Mouse (Mus musculus): Measurements from ENCODE around the gene Gm614.

The Gm614 gene

GRCm38 (mm10) chrX:101263892-101264291 is at the start of gene Gm614:
Gene Gm614, minus strand, starts transcription at chrX:101263992.
- no peak for DNase-seq

DNA sequence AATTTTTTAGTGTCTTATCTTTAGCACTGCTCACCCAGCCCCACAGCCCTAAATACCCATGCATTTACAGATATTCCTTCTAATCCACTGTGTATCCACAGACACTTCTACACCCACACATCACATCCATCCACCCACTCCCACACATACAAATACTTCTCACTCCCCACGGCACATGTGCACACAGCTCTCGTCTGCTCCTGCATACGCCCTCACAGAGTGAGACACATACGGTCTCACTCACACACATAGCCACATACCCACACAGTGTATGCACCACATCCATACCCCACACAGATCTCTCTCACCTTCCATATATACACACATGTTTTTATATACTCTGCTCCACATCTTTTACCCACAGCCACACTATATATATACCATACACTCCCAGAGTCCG is 45.5 kb upstream of the Gm614 start:
- no peak for DNase-seq

GRCm38 (mm10) chrX:101304646-101305045 is 40.9 kb upstream of the Gm614 start:
- peak; percentile 65 to 76 for DNase-seq

DNA sequence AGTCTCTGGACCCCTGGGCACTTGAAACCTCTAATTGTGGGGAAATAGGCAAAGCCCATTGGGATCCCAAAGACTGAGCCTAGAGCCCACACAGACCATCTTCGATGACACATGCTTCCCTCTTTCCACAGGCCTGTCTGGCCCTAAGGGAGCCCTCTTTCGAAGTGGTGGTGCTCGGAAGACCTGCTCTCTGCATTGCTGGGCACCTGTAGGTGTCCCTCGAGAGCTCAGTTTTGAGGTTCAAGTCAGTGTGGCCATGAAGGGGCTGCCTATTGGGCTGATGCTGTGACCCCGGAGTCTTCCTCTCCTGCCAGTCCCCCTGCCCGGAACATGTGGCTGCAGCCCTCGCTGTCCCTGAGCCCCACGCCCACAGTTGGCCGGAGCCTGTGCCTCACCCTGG is 37.9 kb upstream of the Gm614 start:
- DNase-seq = peak; percentile 44 to 48

DNA sequence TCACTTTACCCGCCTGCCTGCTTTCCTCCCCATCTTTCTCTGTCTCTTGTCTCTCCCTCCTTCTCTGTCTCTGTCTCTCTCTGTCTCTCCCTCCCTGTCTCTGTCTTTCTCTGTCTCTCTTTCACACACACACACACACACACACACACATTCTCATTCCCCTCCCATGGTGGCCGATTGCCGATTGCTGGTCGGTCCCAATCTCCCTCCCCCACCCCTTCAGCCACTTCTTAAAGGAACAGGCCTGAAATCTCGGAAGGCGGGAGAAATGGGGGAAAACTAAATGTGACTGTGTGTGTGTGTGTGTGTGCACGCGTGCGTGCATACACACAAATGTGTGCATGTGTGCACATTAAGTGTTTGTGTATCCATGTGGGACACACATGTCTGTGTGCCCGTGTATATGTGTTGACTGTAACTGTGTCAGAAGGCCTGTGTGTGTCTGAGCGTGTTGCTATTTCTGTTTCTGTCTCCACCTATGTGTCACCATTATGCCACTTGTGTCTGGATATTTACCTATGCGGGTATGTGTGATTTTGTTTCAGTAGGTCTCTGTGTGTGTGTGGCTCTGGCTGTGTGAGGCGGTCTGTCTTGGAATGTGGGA is 36.7 kb upstream of the Gm614 start:
- peak in 1 of 2 experiments; percentile 56 for DNase-seq

- no peak for DNase-seq
These were observed 36.0 kb upstream of the Gm614 start for GRCm38 (mm10) chrX:101299473-101300426.

GRCm38 (mm10) chrX:101299055-101299454 is 35.3 kb upstream of the Gm614 start, which contains the start of gene Nlgn3:
Gene Nlgn3, plus strand, starts transcription at chrX:101299168.
- DNase-seq = peak; percentile 66 to 85

- DNase-seq = no peak
These were observed 26.3 kb upstream of the Gm614 start for GRCm38 (mm10) chrX:101290111-101290510.

DNA sequence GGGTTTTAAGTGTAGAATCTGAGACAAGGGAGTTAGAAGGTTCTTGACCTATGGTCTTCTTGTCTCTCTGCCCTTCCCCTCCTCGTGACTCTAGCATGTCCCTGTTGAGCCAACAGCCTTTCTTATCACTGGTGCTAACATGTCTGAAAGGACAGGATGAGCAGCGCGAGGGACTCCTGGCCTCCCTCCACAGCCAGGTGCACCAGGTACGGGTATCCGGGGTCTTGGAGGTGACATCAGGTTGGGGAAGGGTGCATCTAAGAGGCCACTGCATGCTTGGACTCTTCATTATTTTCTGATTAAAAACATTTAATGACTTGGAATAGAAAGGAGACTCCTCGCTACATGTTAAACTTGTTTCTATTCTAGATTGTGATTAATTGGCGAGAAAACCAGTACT is 25.2 kb upstream of the Gm614 start:
- no peak for DNase-seq

GRCm38 (mm10) chrX:101288432-101288831 is 24.6 kb upstream of the Gm614 start:
- DNase-seq = no peak

DNA sequence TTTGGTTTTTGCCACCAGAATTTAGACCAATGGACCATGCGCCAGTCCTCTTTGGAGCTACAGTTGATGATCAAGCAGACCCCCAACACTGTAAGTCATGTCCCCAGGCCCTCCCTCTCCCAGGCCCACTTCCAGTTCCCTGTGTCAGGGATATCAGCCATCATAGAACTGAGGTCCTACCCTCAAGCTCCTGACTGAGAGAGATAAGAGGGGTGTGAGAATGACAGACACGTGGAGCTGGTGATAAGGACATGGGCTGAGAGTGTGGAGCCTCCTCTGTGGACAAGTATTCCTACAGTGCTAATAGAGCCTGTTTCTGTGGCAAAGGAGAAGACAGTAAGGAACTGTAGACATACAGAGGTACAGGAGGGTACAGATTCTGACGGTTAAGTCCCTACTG is 23.8 kb upstream of the Gm614 start:
- no peak for DNase-seq

DNA sequence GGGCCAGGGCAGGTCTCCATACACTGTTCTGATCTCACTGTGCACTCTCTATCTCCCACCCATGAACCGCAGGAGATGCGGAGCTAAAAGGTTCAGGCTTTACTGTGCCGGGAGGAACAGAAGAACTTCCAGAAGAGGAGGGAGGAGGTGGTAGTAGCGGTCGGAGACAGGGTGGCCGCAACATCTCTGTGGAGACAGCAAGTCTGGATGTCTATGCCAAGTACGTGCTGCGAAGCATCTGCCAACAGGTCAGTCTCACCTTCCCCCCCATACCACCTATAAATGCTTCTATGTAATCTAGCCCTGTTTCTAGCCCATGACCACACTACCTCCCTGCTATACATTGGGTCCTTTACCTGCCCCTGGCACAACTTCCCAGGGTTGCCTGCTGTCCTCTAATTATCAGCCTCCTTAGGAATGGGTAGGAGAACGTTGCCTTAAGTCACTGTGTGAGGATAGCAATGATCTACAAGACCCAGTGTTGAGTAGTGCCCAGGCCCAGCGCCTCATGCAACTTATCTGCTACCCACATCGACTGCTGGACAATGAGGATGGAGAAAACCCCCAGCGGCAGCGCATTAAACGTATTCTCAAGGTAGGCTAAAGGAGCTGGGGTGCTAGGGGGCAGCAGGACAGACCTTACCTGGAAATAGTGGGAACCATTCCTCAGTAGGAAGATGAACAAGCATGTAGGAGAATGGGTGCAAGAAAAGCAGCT is 22.3 kb upstream of the Gm614 start:
- no peak for DNase-seq

GRCm38 (mm10) chrX:101285534-101285933 is 21.7 kb upstream of the Gm614 start:
- peak; percentile 66 to 78 for DNase-seq

- DNase-seq = no peak
These were observed 19.0 kb upstream of the Gm614 start for GRCm38 (mm10) chrX:101282813-101283212.

DNA sequence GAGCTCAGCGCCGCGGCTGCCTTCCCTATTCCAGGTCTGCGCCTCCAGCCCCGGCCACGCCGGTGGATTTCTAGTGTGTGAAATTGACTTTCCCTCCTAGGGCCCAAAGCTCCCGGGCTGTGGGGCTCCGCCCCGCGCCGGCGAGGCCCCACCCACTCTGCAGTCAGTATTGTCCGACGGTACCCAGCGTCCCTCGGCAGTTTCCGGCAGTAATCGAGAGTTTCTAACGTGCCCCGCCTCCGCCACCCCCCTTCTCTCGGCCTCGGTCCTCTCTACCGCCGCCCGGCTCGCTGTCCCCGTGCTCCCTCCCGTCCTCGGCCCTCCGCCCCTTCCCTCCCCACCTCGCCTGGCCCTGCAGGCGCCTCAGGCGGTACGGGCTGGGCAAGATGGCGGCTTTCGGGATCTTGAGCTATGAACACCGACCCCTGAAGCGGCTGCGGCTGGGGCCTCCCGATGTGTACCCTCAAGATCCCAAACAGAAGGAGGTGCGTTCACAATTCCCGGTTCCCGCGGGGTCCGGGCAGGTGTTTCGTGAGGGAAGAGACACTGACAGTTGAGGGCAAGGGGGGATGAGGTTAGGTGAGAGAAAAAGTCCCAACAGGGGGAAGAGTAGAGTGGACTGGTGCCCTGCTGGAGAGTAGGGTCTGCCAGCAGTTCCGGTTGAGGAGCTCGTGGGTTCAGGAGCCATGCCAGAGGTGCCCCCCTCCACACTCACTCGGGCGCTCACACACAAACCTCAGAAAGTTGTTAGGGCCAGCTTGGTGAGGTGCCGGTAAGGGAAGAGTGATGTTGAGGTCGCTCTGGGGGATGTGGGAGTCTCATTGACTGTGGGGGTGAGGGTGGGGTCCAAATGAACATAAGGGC is 10.3 kb upstream of the Gm614 start, which contains the start of gene Med12:
Gene Med12, plus strand, starts transcription at position 156 of the 864 bp plus-strand sequence.
- DNase-seq = peak; percentile 88 to 94

DNA sequence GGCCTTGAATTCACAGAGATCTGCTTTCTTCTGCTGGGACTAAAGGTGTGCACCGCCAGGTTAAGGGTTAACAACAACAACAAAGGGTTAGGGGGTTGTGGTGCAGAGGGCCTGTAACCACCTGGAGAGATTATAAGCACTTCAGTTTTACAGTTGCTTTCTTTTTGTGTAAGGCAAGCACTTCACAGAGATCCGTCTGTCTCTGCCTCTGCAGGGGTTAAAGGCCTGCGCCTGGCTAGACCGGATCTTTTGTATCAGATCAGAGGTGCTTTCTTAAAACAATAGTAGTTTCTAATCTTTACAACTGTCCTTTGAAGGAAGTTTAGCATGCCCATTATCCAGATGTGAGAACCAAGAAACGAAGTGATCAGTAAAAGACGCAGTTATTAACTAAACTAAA is 9.6 kb upstream of the Gm614 start:
- DNase-seq = no peak

GRCm38 (mm10) chrX:101268755-101269124 is 4.9 kb upstream of the Gm614 start, which contains the start of gene Gm20489:
Gene Gm20489, minus strand, starts transcription at chrX:101269023.
- no peak for DNase-seq

DNA sequence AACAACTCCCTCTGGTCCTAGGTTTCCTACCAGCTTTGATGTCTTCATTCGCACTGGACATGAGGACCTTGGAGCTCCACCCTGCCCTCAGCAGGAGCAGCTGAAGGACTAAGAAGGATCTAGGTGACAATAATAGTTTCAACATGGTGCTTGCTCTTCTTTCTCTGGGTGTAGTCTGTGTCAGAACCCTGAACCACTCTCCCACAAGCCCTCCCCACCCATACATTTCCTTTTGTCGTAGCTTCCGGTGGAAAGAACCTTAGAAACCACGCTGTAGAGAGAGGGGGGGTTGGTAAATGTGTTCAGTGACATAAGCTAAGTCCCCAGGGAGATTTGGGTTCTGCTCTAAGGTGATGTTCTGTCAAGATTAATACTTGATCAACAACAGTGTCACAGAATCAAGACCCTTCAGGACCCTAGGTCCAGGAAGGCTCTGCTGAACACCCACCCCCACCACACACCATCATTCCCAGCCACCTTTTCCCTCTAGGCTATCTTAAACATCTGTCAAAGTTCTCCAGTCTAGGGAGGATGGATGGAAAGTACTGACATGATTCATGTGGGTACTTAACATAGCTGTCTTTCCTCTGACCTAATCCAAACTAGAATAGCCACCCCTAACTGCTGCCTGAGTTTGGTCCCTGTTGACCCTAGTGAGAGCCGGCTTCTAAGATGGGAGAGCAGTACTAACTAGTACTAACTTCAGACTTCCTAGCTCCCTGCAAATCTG is 4.4 kb upstream of the Gm614 start, which contains the start of gene Il2rg:
Gene Il2rg, minus strand, starts transcription at position 231 of the 730 bp plus-strand sequence.
- DNase-seq = no peak

DNA sequence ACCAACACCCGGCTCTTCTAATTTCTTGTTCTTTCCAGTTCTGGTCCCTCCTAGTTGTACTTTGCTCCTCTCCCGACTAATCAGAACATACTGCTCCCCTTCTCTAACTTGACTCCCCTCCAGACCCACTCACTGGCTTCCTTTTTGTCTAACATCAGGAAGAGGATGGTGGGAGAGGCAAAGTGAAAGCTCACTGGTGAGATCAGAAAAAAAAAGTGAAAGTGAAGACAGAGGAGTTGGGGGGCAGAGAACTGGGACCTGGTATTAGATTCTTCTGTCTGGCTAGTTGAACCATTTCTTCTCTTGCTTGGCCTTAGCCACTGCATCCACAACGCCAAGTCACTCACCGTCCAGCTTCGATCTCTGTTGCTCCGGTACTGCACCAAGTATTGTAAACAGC is 2.8 kb upstream of the Gm614 start:
- DNase-seq = no peak

DNA sequence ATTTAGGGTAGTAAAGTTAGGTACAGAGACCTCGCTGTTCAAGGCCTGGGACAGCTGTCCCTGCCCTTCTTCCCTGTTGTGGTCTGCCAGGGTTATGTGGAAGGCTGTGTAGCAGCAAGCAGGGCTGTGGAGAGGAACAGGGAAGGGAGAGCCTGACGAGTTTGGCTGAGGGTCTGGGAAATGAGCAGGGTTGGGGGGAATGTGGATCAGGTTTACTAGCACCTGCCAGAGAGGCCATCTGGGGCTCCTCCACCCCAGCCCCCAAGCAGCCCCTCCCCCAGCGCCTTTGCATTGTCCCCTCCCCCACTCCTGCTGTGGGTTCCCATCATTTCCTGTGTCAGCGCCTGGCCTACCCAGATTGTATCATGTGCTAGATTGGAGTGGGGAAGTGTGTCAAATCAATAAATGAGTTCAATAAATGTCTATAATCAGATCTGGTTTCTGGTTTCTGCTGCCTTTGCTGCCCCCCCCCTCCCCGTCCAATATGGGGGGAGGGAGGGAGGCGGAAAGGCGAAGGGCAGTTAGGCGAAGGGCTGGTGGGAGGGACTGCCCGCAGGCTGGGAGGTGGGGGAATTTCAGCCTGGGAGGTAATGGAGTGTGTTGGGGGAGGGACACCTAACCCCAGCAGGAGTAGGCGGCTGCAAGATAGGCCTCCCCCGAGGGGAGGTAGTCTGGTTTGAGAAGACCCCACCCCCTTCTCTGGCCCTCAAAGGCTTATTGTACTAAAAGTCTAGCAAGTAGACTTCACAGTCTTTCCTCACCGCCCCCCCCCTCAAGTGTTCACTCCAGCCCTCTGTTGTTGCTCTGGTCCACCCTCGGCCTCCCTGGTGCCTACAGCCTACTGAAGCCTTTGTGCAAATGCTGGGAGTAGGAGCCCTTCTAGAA is 3.1 kb downstream of the Gm614 start:
- DNase-seq = no peak

All from cerebellum, postnatal 25 days (tissue).